Mouse (Mus musculus) pancreas, adult 10 weeks (tissue): ENCODE measurements around the gene Ankrd1. TPM values are rescaled to one million over a fixed set of nuclear protein-coding genes. Genes with fewer than 3 reads are reported as not detected.

Experiments
- polyA plus RNA-seq: library from polyadenylated mRNA; stranded (reverse); fragments of 350-450 nt; fragmentation: Illumina TruSeq; extraction: RNeasy Lipid Tissue Mini Kit (QIAGEN cat#74804); gene quantifications from one replicate; pipeline ENCODE4 v1.2.3, GENCODE M21; 2015; ENCODE audit warnings: low read depth, low replicate concordance; ENCODE audit not compliant: insufficient read depth

The Ankrd1 gene
- 1.1 TPM for polyA plus RNA-seq

GRCm38 (mm10) chr19:36119783-36120471 is at the start of gene Ankrd1:
Gene Ankrd1, minus strand, starts transcription at chr19:36120099.

GRCm38 (mm10) chr19:36083262-36084225 is 36.4 kb downstream of the Ankrd1 start, which contains the start of gene Rpp30:
Gene Rpp30, plus strand, starts transcription at chr19:36083716.

Other genes starting within 250 kb of the Ankrd1 start
- not detected for gene Htr7, start 62.6 kb downstream of the Ankrd1 start, polyA plus RNA-seq
- 5.4 TPM for gene Rpp30, start 36.4 kb downstream of the Ankrd1 start, polyA plus RNA-seq
- 2.5 TPM for gene Pcgf5, start 228.2 kb upstream of the Ankrd1 start, polyA plus RNA-seq